Mouse (Mus musculus) cerebellum, adult 11 months (tissue): ENCODE measurements at regions not wholly inside any gene's neighbourhood (a gene's known extent, or its start where the extent isn't known, plus 50 kb on each side); places are given as distances from the start of the nearest gene placed in this dataset.
"Not testable (repeated sequence)": the region's sequence is repeated elsewhere in the genome, so short reads cannot be mapped to it uniquely, and the experiment has no call there.

Experiments
- DNase-seq: peaks from one replicate; pipeline ENCODE4 v3.0.0; 2022

- no peak for DNase-seq
Observed at GRCm38 (mm10) chr1:165014328-165014727, 79.0 kb upstream of the Xcl1 start.

GRCm38 (mm10) chr1:165013428-165013827 is 78.1 kb upstream of the Xcl1 start:
- DNase-seq, result no peak

- no peak for DNase-seq
Observed at GRCm38 (mm10) chr1:165012376-165012775, 77.0 kb upstream of the Xcl1 start.

GRCm38 (mm10) chr1:164999515-164999914 is 64.2 kb upstream of the Xcl1 start:
- no peak for DNase-seq

- no peak for DNase-seq
Observed at GRCm38 (mm10) chr1:164998621-164999020, 63.3 kb upstream of the Xcl1 start.

- no peak for DNase-seq
Observed at GRCm38 (mm10) chr1:164997660-164998059, 62.3 kb upstream of the Xcl1 start.

GRCm38 (mm10) chr1:164994247-164994660 is 58.9 kb upstream of the Xcl1 start:
- no peak for DNase-seq

- not testable (repeated sequence) for DNase-seq
Observed at GRCm38 (mm10) chr1:164993175-164993875, 58.0 kb upstream of the Xcl1 start.

GRCm38 (mm10) chr1:164988982-164989381 is 53.7 kb upstream of the Xcl1 start:
- DNase-seq, result no peak

- no peak for DNase-seq
Observed at GRCm38 (mm10) chr1:164988191-164988590, 52.9 kb upstream of the Xcl1 start.

GRCm38 (mm10) chr1:164985521-164985920 is 50.2 kb upstream of the Xcl1 start:
- not testable (repeated sequence) for DNase-seq
